In the genomic region with DNA sequence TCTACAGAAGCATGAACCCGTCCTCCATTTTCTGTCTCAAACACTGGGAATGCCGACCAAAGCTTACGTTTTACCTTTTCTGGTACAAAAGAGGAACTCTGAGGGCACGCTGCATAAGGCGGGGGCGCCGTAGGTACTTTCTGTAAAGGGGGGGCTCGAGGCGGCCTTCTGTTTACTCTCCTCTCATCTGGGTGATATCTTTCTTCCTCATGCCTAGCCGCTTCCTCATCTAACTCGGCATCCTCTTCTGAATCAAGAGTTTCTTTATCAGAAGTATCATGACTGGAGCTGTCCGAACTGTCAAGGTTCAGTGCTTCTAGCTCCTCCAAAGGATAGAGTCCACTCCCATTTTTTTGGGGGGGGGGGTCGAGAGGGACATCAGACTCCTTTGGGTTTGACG, we compare ENCODE assay signal across 52 mouse cellular contexts. TPM values are rescaled to one million over a fixed set of nuclear protein-coding genes. Genes with fewer than 3 reads are reported as not detected.
"Had no signal": no experiment of that assay in that cellular context is flagged by ENCODE, and none has a peak within 500 bp of the region (broad histone marks: within the 10 kb centered on the region; RNA-seq: fewer than 3 reads in every experiment).

No protein-coding gene starts in this region.

- DNase-seq: heart, postnatal 10 days; heart, postnatal 14 days; heart, postnatal 36 days; heart, postnatal 4 days; kidney, adult 11 months; kidney, adult 18-20 months; kidney, adult 2 months; kidney, adult 8-10 months; kidney, adult 9 months; kidney, postnatal 10 days; kidney, postnatal 14 days; kidney, postnatal 25 days; kidney, postnatal 36 days; kidney, postnatal 4 days; layer of hippocampus, adult 9-11 months; layer of hippocampus, postnatal 36 days had no signal

- H3K4me1 ChIP-seq: heart, embryonic 12.5 days; heart, embryonic 13.5 days; heart, embryonic 15.5 days; hindbrain, embryonic 10.5 days; hindbrain, embryonic 12.5 days; hindbrain, embryonic 13.5 days; hindbrain, embryonic 15.5 days; intestine, embryonic 15.5 days; kidney, embryonic 15.5 days had no signal

- ATAC-seq: hindbrain, embryonic 16.5 days; hindbrain, postnatal 0 days; inflammation-experienced regulatory T-cells, adult 6 months; intestine, embryonic 15.5 days; intestine, embryonic 16.5 days; intestine, postnatal 0 days had no signal

- H3K27ac ChIP-seq: heart, embryonic 13.5 days; heart, embryonic 15.5 days; hindbrain, embryonic 10.5 days; hindbrain, embryonic 12.5 days; hindbrain, embryonic 13.5 days; hindbrain, embryonic 14.5 days; hindbrain, embryonic 15.5 days; hindbrain, postnatal 0 days; intestine, embryonic 15.5 days; kidney, embryonic 15.5 days; kidney, postnatal 0 days; layer of hippocampus, adult 2 months; left cerebral cortex, adult 2 months had no signal

- H3K27me3 ChIP-seq: heart, embryonic 12.5 days; heart, embryonic 13.5 days; heart, embryonic 15.5 days; hindbrain, embryonic 12.5 days; hindbrain, embryonic 13.5 days; hindbrain, embryonic 15.5 days; intestine, embryonic 15.5 days; kidney, embryonic 15.5 days had no signal

- H3K36me3 ChIP-seq: heart, embryonic 12.5 days; heart, embryonic 13.5 days; heart, embryonic 15.5 days; hindbrain, embryonic 10.5 days; hindbrain, embryonic 12.5 days; hindbrain, embryonic 13.5 days; hindbrain, embryonic 15.5 days; intestine, embryonic 15.5 days; kidney, embryonic 15.5 days had no signal

- H3K9ac ChIP-seq: heart, embryonic 12.5 days; heart, embryonic 13.5 days; heart, embryonic 15.5 days; hindbrain, embryonic 12.5 days; hindbrain, embryonic 13.5 days; hindbrain, embryonic 14.5 days; hindbrain, embryonic 15.5 days; intestine, embryonic 15.5 days; kidney, embryonic 15.5 days had no signal

- H3K9me3 ChIP-seq: hindbrain, embryonic 15.5 days; intestine, embryonic 15.5 days had no signal

- H3K4me3 ChIP-seq: heart, embryonic 12.5 days; heart, embryonic 13.5 days; heart, embryonic 15.5 days; hindbrain, embryonic 10.5 days; hindbrain, embryonic 12.5 days; hindbrain, embryonic 13.5 days; hindbrain, embryonic 15.5 days; intestine, embryonic 15.5 days; kidney, embryonic 15.5 days; layer of hippocampus, adult 2 months; left cerebral cortex, adult 2 months had no signal

- H3K4me2 ChIP-seq: heart, embryonic 11.5 days; heart, embryonic 12.5 days; heart, embryonic 13.5 days; heart, embryonic 15.5 days; hindbrain, embryonic 12.5 days; hindbrain, embryonic 13.5 days; hindbrain, embryonic 14.5 days; hindbrain, embryonic 15.5 days; intestine, embryonic 15.5 days; kidney, embryonic 15.5 days had no signal

RNA-seq across cellular contexts. Expression of a gene that starts 10.9 kb away (rescaled TPM):
- total RNA-seq: heart, postnatal 10 days; heart, postnatal 14 days; heart, postnatal 25 days; heart, postnatal 36 days; heart, postnatal 4 days; hematopoietic stem cell, adult 5-6 weeks; hindbrain, postnatal 0 days; layer of hippocampus, adult 18-20 months; layer of hippocampus, adult 2 months; layer of hippocampus, adult 8-10 months; layer of hippocampus, postnatal 10 days; layer of hippocampus, postnatal 14 days; layer of hippocampus, postnatal 25 days; layer of hippocampus, postnatal 36 days; left cerebral cortex, adult 18-20 months; left cerebral cortex, adult 2 months; left cerebral cortex, adult 8-10 months had no signal
- polyA plus RNA-seq: heart, embryonic 11.5 days; heart, embryonic 12.5 days; heart, embryonic 13.5 days; heart, embryonic 14.5 days; heart, embryonic 15.5 days; heart, embryonic 16.5 days; heart, postnatal 0 days; hindbrain, embryonic 10.5 days; hindbrain, embryonic 11.5 days; hindbrain, embryonic 12.5 days; hindbrain, embryonic 13.5 days; hindbrain, embryonic 14.5 days; hindbrain, embryonic 15.5 days; hindbrain, embryonic 16.5 days; hindbrain, postnatal 0 days; inflammation-experienced regulatory T-cells, adult 6 months; intestine, embryonic 14.5 days; intestine, embryonic 15.5 days; intestine, embryonic 16.5 days; intestine, postnatal 0 days; kidney, adult 2 months; kidney, embryonic 14.5 days; kidney, embryonic 15.5 days; kidney, embryonic 16.5 days; kidney, postnatal 0 days; large intestine, adult 2 months had no signal

RNA-seq across cellular contexts. Expression of a gene that starts 35.6 kb away (rescaled TPM):
- total RNA-seq: heart, postnatal 10 days; heart, postnatal 14 days; heart, postnatal 25 days; heart, postnatal 36 days; heart, postnatal 4 days; hematopoietic stem cell, adult 5-6 weeks; hindbrain, postnatal 0 days; layer of hippocampus, adult 18-20 months; layer of hippocampus, adult 2 months; layer of hippocampus, adult 8-10 months; layer of hippocampus, postnatal 10 days; layer of hippocampus, postnatal 14 days; layer of hippocampus, postnatal 25 days; layer of hippocampus, postnatal 36 days; left cerebral cortex, adult 18-20 months; left cerebral cortex, adult 2 months; left cerebral cortex, adult 8-10 months had no signal
- polyA plus RNA-seq: heart, embryonic 11.5 days; heart, embryonic 12.5 days; heart, embryonic 13.5 days; heart, embryonic 14.5 days; heart, embryonic 15.5 days; heart, embryonic 16.5 days; heart, postnatal 0 days; hindbrain, embryonic 10.5 days; hindbrain, embryonic 11.5 days; hindbrain, embryonic 12.5 days; hindbrain, embryonic 13.5 days; hindbrain, embryonic 14.5 days; hindbrain, embryonic 15.5 days; hindbrain, embryonic 16.5 days; hindbrain, postnatal 0 days; inflammation-experienced regulatory T-cells, adult 6 months; intestine, embryonic 14.5 days; intestine, embryonic 15.5 days; intestine, embryonic 16.5 days; intestine, postnatal 0 days; kidney, adult 2 months; kidney, embryonic 14.5 days; kidney, embryonic 15.5 days; kidney, embryonic 16.5 days; kidney, postnatal 0 days; large intestine, adult 2 months had no signal

RNA-seq across cellular contexts. Expression of a gene that starts 59.9 kb away (rescaled TPM):
- total RNA-seq: heart, postnatal 10 days; heart, postnatal 14 days; heart, postnatal 25 days; heart, postnatal 36 days; heart, postnatal 4 days; hematopoietic stem cell, adult 5-6 weeks; hindbrain, postnatal 0 days; layer of hippocampus, adult 18-20 months; layer of hippocampus, adult 2 months; layer of hippocampus, adult 8-10 months; layer of hippocampus, postnatal 10 days; layer of hippocampus, postnatal 14 days; layer of hippocampus, postnatal 25 days; layer of hippocampus, postnatal 36 days; left cerebral cortex, adult 18-20 months; left cerebral cortex, adult 2 months had no signal
- polyA plus RNA-seq: heart, embryonic 11.5 days; heart, embryonic 12.5 days; heart, embryonic 13.5 days; heart, embryonic 14.5 days; heart, embryonic 15.5 days; heart, embryonic 16.5 days; heart, postnatal 0 days; hindbrain, embryonic 10.5 days; hindbrain, embryonic 11.5 days; hindbrain, embryonic 12.5 days; hindbrain, embryonic 13.5 days; hindbrain, embryonic 14.5 days; hindbrain, embryonic 15.5 days; hindbrain, embryonic 16.5 days; hindbrain, postnatal 0 days; inflammation-experienced regulatory T-cells, adult 6 months; intestine, embryonic 14.5 days; intestine, embryonic 15.5 days; intestine, embryonic 16.5 days; intestine, postnatal 0 days; kidney, adult 2 months; kidney, embryonic 14.5 days; kidney, embryonic 15.5 days; kidney, embryonic 16.5 days; kidney, postnatal 0 days; large intestine, adult 2 months had no signal
